Mouse (Mus musculus) thymus, adult 2 months (tissue): ENCODE measurements around the gene Apoa1. TPM values are rescaled to one million over a fixed set of nuclear protein-coding genes. Genes with fewer than 3 reads are reported as not detected.

Experiments
- DNase-seq: peaks from one replicate; pipeline ENCODE4 v3.0.0; 2021
- H3K27ac ChIP-seq: fragments of 200-500 bp; 2 replicates; pipeline ENCODE4 v1.5.1; 2012; ENCODE audit warnings: low read length, control low read depth; ENCODE audit not compliant: control insufficient read depth, insufficient read depth
- H3K27me3 ChIP-seq: fragments of 200-500 bp; 2 replicates; pipeline ENCODE4 v1.6.1; 2012; ENCODE audit warnings: mild to moderate bottlenecking, low read length, moderate library complexity, mixed read lengths; ENCODE audit not compliant: control insufficient read depth, insufficient read depth
- H3K36me3 ChIP-seq: fragments of 200-500 bp; 2 replicates; pipeline ENCODE4 v1.6.1; 2012; ENCODE audit warnings: mild to moderate bottlenecking, low read length, moderate library complexity; ENCODE audit not compliant: control insufficient read depth, insufficient read depth
- H3K4me1 ChIP-seq: fragments of 200-500 bp; replicated peaks from 2 replicates; pipeline ENCODE4 v1.6.1; 2012; ENCODE audit warnings: low read length; ENCODE audit not compliant: control insufficient read depth, insufficient read depth
- H3K4me3 ChIP-seq: fragments of 200-500 bp; 2 replicates; pipeline ENCODE4 v1.5.1; 2012; ENCODE audit warnings: mild to moderate bottlenecking, low read length, control low read depth, moderate library complexity; ENCODE audit not compliant: control insufficient read depth, insufficient read depth
- CTCF ChIP-seq: fragments of 200-500 bp; IDR thresholded peaks from 2 replicates; pipeline ENCODE4 v1.5.1; 2012; ENCODE audit warnings: mild to moderate bottlenecking, control low read depth, low read length, moderate library complexity, borderline replicate concordance; ENCODE audit not compliant: control insufficient read depth, poor library complexity, insufficient read depth; ENCODE audit errors: extremely low read depth
- POLR2A ChIP-seq: fragments of 200-500 bp; IDR thresholded peaks from 2 replicates; pipeline ENCODE4 v1.6.1; 2012; ENCODE audit warnings: mild to moderate bottlenecking, low read length, control low read depth, moderate library complexity; ENCODE audit not compliant: control insufficient read depth, poor library complexity, insufficient read depth; ENCODE audit errors: extremely low read depth
- WGBS: fragments of 180-500 bp; shearing (Covaris S2); methylation state at CpG from one replicate; pipeline ENCODE4 v1.1.7; 2018; 5-methylcytosine and 5-hydroxymethylcytosine counted together
- polyA plus RNA-seq: library from polyadenylated mRNA; depleted of rRNA; stranded (reverse); fragments of >200 nt; gene quantifications from 2 replicates; pipeline ENCODE4 v1.2.3, GENCODE M21; 2012

The Apoa1 gene
- polyA plus RNA-seq, 1 experiment = 3.3 TPM

GRCm38 (mm10) chr9:46246752-46247324 is 18.5 kb downstream of the Apoa1 start:
- 34% methylated on average over 11 of the region's 11 CpGs for WGBS
- Histone ChIP-seq H3K27ac (no peak overlapping the region), H3K36me3 (no peaks in the 10 kb centered on the region), H3K4me1 (no peaks in the 10 kb centered on the region), H3K4me3 (no peak overlapping the region), H3K27me3 (no peaks in the 10 kb centered on the region)
- peak; percentile 46 for DNase-seq
- TF ChIP-seq CTCF (no peak), POLR2A (no peak)

- Histone ChIP-seq H3K4me1 (no peaks in the 10 kb centered on the region), H3K27ac (no peak overlapping the region), H3K36me3 (no peaks in the 10 kb centered on the region), H3K4me3 (no peak overlapping the region), H3K27me3 (no peaks in the 10 kb centered on the region)
- no peak for DNase-seq
- TF ChIP-seq CTCF (no peak), POLR2A (no peak)
- 95% methylated on average over 7 of the region's 7 CpGs for WGBS
Observed at GRCm38 (mm10) chr9:46256177-46256576, 27.8 kb downstream of the Apoa1 start.

- Histone ChIP-seq H3K4me1 (no peaks in the 10 kb centered on the region), H3K27me3 (no peaks in the 10 kb centered on the region), H3K27ac (no peak overlapping the region), H3K4me3 (no peak overlapping the region), H3K36me3 (no peaks in the 10 kb centered on the region)
- WGBS = 94% methylated on average over 10 of the region's 10 CpGs
- no peak for TF ChIP-seq POLR2A
- no peak for TF ChIP-seq CTCF
- no peak for DNase-seq
Observed at GRCm38 (mm10) chr9:46256658-46257385, 28.4 kb downstream of the Apoa1 start.

- Histone ChIP-seq H3K4me1 (no peaks in the 10 kb centered on the region), H3K36me3 (no peaks in the 10 kb centered on the region), H3K4me3 (no peak overlapping the region), H3K27me3 (no peaks in the 10 kb centered on the region), H3K27ac (no peak overlapping the region)
- 92% methylated on average over 3 of the region's 3 CpGs for WGBS
- DNase-seq = no peak
- TF ChIP-seq POLR2A = no peak
Observed at GRCm38 (mm10) chr9:46257546-46257945, 29.2 kb downstream of the Apoa1 start.

GRCm38 (mm10) chr9:46259111-46259510 is 30.7 kb downstream of the Apoa1 start:
- WGBS = 94% methylated on average over 6 of the region's 6 CpGs
- TF ChIP-seq CTCF (no peak), POLR2A (no peak)
- no peaks in the 10 kb centered on the region for H3K27me3 ChIP-seq
- DNase-seq = no peak
- H3K36me3 ChIP-seq = no peaks in the 10 kb centered on the region
- H3K4me3 ChIP-seq = no peak overlapping the region
- no peak overlapping the region for H3K27ac ChIP-seq
- H3K4me1 ChIP-seq = no peaks in the 10 kb centered on the region

- Histone ChIP-seq H3K4me3 (no peak overlapping the region), H3K36me3 (no peaks in the 10 kb centered on the region), H3K4me1 (no peaks in the 10 kb centered on the region), H3K27ac (no peak overlapping the region), H3K27me3 (no peaks in the 10 kb centered on the region)
- TF ChIP-seq CTCF = no peak
- TF ChIP-seq POLR2A = no peak
- 88% methylated on average over 7 of the region's 7 CpGs for WGBS
- DNase-seq = no peak
Observed at GRCm38 (mm10) chr9:46261131-46261530, 32.8 kb downstream of the Apoa1 start.

- Histone ChIP-seq H3K4me1 (peaks cover 3% of the 10 kb centered on the region), H3K27me3 (no peaks in the 10 kb centered on the region; the same call in 1 of the 2 replicates), H3K4me3 (no peak within 1 kb of the TSS), H3K27ac (no peak within 1 kb of the TSS), H3K36me3 (no peaks in the 10 kb centered on the region)
- no peak for DNase-seq
- WGBS = 66% methylated on average over 7 of the region's 7 CpGs
- no peak for TF ChIP-seq POLR2A
- no peak for TF ChIP-seq CTCF
Observed at GRCm38 (mm10) chr9:46268343-46268873, 40.0 kb downstream of the Apoa1 start, which contains the start of gene Apoa5. Gene Apoa5, plus strand, starts transcription at chr9:46268633.
